Mouse (Mus musculus) left cerebral cortex, adult 18-20 months (tissue): ENCODE data around the gene Podn. TPM values are rescaled to one million over a fixed set of nuclear protein-coding genes. Genes with fewer than 3 reads are reported as not detected.

Experiments
- DNase-seq, 2 experiments: peaks; one replicate each; pipeline ENCODE4 v3.0.0; 2021 to 2022; ENCODE audit warnings: low spot score in 2 of 2, mixed read lengths in 1 of 2
- total RNA-seq, 2 experiments: library from RNA; stranded (reverse); gene quantifications; 2 replicates each; pipeline ENCODE4 v1.2.3; 2021

Podn gene
- total RNA-seq, 2 experiments from 2014 or later: 8.2 to 9.3 TPM

DNA sequence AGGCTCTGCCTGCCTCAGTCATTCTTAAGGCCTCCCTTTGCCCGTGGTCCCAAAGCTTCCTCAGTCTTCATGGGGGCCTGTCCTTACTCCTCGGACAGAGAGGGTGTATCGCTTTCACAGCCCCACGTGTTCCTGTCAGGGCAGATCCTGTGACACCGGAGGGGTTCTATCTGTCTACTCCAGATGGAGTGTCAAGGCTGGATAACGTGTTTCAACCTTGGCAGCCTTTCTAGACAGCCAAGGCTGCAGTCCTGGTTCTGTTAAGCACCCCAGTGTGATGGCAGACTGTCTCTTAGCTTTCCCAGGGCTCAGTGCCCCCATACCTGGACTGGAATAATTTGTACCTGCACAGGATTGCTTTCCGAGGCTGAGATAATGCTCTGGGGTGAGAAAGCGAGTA is 87.7 kb downstream of the Podn start:
- no peak for DNase-seq

DNA sequence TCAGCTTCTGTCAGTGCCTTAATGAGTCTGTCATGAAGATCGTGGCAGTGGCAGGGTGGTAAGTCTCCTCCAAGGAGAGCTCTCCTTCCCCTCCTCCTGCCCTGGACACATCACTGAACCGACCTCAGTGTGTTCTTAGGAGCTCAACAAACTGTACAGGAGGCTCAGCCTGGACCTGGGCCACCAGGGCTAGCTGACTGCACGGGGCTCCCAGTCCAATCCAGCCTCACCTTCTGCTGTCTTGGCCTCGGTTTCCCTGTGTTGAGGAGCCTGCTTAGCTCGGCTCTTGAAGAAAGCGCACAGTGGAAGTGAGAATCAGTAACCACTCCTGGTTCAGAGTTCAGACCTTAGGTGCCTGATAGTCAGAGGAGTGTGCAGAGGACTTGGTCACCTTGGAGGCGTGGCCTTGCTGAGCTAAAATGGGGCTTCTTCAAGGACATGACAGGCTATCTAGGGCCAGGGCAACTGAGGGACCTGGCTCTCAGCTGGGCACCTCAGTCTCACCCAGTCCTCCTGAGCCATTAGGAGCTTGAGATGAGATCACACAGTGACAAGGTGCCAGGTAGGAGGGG is 88.6 kb downstream of the Podn start:
- no peak for DNase-seq

DNA sequence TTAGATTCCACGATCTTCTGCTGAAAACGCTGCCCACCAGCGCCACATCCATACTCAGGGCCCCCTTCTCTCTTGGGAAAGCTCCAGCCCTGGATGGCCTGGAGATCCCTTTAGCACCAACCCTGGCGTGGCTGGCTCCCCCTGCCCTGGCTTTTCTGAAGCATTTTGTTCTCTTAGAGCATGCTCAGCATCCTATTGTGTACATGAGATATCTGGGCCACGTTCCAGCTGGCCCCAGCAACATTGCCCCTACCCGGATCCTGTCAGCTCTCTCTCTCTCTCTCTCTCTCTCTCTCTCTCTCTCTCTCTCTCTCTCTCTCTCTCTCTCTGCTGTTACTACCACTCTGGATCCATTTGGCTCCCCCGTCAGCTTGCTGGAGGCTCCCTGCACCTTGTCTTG is 90.9 kb downstream of the Podn start:
- no peak for DNase-seq

DNA sequence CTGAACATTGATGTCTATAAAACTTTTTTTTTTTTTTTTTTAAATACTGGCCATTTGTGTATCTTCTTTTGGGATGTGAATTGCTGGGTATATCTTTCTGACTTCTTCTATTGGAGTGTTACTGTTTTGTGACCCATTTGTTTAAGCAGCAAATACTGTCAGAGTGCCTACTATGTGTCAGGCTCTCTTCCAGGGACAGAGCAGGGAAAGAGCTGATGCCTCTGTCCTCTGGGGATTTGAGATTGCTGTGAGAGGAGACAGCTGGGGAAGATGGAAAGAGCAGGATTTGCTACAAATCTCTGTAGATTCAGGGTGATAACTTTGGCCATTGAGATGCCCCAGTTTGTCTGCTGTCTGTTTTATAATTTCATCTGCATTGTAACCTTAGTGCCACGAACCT is 96.9 kb downstream of the Podn start:
- no peak for DNase-seq

DNA sequence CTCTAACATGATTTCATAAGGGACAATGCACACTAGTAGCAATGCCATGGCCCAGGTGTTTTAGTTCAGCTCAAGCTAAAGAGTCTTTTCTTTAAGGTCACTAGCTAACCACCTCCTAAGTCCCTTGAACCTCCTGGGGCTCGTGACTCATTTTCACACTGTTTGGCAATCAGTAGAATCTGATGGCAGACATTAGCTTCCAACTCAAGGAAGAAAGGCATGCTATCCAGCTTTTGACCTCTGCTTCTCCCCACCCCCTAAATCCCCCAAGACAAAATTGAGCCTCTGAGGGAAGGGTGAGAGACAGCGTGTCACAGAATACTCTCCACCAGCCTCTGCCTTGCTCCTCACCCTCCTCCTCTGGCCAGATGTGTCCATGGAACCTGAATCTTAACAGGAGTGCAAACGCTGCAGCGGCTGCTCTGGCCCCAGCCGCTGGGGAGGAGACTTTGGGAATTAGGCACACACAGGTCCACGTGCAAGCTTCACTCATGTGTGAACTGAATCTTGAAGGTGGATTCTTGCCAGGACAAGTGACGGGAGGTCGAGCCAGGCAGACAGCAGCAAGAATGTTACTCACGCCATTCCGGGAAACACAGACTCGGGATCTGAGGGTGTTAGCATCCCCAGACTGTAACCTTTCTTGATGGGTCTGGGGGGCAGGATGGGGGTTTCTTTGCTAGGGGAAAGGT is 97.5 kb downstream of the Podn start:
- DNase-seq: no peak

DNA sequence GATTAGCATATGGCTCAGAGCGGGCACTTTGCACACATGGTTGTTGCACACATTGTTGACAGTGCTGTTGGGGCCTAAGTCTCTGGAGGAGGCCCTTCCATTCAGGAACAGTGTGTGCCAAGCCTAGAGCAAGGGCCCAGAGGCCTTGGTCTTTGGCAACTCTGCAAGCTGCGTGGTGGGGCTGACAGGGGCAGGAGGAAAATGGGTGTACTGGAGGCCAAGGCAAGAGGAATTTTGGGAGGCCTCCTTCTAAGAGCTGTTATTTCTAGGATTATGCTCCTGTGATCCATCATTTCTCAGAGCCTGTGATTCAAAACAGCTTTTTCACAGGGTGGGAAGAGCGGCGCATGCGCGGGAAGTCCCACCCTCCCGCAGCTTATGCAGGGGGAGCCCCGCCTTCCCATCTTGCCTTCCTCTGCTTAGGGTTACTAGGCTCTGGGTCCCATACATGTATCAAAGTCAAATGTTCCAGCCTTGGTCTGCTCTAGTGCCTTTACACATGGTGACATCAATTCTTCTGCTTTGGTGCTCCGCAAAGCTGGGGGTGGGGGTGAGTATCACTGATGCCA is 99.7 kb downstream of the Podn start:
- DNase-seq: no peak

DNA sequence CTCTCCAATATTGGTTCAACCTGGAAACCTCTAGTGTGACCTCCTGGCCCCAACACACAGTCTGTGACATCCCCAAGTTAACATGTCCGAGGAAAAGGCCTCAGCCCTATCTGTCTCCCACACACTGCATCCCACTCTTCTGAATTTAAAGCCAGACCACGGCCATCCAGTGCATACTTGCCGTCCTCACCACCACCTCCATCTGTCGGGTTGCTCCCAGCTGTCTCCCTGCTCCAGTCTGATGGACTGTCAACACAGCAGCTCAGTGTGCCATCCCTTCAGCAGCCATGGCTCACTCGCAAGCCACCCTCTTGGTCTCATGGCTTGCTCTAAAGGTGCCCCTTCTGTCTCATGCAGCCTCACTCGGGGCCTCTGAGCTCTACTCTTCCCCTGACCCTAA is 100.5 kb downstream of the Podn start:
- no peak for DNase-seq

DNA sequence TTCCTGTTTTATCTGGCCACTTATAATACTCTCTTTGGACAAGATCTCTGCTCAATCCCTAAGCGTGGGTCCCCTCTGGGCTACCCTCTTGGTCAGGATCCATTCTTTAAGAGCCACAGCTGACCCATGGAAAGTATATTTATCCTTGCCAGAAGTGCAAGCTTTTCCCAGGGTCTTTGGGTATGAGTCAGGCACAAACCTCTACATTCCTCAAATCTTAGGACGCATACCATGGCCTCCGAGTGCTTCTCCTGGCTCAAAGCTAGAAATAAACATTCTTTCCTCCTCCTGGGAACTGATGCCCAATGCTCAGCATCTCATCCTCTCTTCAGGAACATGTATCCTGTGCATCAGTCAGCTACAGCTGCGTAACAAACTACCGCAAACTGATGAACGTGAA is 101.2 kb downstream of the Podn start:
- no peak for DNase-seq

DNA sequence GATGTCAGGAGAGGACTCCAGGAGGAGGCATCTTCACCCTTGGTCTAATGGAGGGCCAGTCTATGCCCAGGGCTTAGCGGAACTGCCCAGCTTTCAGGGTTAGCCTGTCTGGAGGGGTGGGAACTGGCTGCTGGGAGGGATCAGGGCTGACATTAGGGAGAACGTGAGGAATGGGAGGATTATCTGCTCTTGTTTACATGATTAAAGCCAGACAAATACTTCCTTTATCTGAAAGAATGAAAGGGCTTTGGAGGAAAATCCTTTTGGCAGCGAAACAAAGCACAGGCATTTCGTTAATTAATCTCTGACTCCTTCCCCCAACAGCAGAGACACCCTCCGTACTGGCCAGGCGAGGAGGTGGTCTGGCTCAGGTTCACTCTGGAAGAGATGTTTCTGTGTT is 104.4 kb downstream of the Podn start:
- no peak for DNase-seq

DNA sequence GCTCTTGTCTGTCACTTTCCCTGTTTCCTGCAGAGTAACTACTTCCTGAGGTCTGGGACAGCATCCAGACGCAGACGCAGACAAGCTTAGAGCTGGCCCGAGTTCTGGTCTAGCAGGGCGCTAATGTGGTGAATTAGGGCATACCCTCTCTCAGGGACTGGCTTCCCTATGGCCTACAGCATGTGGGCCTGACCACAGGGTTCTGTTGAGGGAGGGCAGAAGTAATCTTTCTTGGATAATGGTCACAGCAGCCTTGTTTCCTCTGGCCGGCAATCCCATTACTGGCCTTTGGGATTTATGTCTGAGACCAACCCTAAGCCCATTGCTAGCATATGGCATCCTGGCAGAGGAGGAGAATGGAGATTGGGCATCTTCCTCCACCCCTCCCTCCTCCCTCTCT is 105.4 kb downstream of the Podn start:
- no peak for DNase-seq

DNA sequence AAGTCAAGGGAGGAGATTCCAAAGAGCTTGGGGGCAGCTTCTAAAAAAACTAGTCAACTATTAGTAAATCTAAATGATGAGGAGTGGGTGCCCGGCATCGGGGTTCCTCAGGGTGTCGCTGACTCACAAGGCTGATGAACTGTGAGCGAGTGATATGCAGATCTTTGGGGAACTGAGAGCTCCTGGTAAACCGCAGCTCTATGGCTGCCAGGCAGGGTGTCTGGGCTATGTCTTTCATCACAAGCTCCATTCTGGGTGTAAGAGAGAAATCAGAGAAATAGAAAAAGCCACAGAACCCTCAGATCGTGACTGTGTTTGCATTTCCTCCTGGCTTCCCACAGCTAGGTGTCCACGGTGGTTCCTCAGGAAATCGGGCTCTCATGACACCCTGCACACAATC is 107.3 kb downstream of the Podn start:
- no peak for DNase-seq

DNA sequence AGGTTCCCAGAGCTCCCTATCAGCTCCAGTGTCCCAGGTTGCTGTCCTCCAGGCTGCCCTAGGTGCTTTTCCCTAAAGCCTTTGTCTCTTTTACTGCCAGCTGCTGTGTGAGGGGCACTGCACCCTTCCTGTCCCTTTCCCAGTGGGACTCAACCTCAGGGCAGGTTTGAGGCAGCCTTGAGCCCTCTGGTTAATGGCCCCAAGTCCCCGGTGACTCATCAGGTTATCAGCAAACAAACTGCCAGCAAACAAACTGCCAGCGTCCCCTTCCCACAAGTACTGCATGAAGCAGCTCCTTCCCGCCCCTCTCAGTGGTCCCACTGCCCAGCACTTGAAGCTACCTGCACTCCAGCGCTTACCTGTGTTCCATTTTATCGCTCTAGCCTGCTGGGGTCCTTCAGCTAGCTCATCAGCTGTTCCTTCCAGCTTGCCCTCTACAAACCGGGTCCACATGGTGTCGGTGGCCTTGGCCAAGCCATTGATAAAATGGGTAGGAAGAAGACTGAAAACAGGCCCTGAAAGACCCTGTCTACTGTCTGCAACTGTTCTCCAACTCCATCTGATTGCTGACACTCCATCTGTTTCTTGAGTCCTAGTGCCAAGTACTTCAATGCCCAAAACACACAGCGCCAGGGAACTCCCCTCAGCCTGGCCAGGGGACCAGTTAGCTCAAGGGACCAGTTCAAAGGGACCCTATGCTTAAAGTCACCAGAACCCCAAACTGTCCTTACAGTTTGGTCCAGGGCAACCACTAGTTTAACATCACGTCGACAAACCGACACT is 109.7 kb downstream of the Podn start:
- no peak for DNase-seq

DNA sequence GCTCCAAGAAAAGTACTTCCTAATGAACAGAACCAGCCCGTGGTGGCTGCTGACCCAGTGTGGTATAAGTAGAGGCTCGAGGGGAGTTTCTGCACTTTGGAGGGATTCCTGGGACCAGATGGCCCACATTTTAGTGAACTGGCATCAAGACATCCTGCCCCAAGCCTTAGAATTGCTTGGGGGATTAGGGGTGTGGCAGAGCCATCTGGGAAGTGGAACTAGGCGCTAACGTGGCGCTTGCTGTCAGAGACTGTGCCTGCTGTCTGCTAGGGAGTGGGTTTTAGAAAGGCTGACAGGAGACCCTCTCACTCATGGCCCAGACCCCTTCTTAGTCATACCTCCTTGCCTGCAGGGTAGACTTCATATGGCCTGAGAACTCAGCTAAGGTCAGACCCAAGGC is 110.4 kb downstream of the Podn start:
- DNase-seq: no peak

DNA sequence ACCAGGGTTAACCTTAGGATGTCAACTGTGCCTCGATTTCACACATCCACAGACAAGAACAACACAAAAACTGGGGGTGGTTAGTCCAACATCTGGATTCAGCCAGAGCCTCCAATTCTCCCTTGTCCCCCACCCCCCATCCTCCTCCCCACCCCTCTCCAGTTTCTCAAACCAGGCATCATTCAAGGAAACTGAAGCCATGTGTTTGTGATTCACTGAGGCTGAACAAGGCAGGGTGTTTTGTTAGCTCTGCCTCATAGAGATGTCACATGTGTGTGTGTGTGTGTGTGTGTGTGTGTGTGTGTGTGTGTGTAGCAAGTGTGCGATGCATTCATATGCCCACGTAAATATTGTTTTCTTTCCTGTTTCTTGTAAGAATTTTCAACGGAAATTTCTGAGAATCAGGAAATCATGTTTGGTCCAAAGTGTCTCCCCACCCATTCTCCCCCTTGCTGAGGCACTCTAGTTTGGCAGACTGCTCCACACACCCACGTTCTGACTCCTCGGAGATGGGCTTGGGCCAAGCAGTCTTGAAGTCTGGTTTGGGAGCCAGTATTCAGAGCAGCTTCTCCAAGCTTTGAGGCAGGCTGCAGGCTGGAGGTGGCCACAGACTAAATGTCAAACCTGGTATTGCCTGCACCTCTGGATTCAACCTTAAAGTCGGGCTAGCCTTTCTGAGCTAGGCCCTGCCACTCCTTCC is 111.8 kb downstream of the Podn start:
- peak; percentile 76 to 87 for DNase-seq

DNA sequence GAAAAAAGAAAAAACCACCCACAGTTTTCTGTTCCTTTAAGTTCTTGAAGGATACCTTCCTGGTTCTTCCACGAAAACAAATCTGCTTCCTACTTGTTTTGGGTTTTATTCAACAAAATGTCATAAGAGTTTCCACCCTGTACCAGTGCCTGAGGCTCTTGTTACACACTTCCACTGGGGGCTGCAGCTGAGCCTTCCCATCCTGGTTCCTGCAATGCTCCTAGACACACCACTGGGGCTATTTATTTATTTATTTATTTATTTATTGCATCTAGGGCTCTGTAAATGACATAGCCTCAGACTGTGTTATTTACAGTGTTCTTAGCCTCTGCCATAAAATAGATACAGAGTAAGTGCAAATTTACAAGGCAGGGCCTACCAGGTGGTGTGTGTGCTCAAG is 112.5 kb downstream of the Podn start:
- no peak for DNase-seq

DNA sequence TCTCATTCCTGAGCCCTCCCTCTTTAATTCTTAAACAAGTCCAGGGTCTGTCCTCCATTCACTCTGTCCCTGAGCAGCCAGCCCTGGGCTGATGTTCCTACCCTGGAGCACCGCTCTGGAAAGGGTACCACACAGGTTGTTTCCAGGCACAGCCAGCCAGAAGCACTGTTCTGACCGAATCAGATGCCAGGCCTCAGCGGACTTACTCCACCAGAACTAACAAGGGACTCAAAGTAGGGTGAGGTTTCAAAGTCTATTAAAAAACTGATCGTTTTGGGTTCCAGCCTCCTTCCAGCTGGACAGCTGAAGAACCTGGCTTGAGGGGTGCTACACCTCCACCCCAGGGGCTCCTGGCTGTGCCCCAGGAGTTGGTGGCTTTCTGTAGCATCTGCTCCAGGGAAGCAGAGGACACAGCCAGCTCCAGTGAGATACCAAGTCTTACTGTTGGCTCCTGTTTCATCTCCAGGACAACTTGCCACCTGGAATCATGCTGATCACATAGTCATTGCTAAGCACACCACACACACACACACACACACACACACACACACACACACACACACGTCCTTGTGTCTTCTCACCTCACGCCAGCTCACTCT is 116.1 kb downstream of the Podn start:
- DNase-seq: no peak

DNA sequence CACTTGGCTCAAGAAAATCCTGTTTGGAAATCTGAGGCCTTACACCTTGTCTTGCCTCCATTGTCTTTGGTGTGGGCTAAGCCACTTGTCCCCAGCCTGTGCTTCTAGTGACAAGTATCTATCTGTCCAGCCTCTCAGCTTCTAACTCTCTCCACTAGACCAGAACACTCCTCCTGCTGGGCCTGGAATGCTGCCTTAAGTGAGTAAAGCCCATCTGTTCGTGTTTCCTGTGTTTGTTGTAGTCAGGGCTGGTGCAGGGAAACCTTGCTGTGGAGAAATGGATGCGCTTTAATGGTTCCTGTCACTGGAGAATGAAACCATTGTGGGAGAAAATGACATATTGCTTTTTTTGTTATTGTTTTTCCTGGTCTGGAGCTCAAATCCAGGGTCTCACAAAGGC is 116.7 kb downstream of the Podn start:
- peak; percentile 47 to 52 for DNase-seq

DNA sequence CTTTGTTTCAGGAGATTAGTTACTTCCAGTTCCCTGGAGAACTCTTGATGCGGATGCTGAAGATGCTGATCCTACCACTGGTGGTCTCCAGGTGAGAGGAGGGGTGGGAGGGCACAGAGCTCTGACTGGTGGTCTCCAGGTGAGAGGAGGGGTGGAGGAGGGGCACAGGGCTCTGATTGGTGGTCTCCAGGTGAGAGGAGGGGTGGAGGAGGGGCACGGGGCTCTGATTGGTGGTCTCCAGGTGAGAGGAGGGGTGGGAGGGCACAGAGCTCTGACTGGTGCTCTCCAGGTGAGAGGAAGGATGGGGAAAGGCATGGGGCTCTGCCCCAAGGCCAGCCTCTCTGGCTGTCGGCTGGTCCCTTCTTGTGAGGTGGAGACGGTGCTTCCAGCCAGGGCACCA is 118.7 kb downstream of the Podn start:
- no peak for DNase-seq

DNA sequence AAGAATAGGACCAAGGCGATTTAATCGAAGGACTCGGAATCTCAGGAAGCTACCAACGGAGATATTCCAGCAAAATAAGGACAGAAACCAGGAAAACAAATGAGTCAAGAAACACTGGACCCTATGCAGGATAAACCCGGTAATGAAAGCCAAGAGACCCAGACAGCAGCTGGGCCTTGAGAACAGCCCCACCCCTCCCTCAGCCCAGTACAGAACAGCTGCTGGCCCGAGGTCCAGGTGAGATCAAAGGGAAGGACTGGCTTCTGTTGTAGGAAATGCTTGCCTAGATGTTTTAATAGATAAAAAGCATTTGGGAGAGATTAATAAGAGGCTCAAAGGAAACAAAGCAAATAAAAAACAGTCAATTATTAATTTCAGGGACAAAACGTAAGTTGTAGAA is 121.2 kb downstream of the Podn start:
- DNase-seq: no peak

DNA sequence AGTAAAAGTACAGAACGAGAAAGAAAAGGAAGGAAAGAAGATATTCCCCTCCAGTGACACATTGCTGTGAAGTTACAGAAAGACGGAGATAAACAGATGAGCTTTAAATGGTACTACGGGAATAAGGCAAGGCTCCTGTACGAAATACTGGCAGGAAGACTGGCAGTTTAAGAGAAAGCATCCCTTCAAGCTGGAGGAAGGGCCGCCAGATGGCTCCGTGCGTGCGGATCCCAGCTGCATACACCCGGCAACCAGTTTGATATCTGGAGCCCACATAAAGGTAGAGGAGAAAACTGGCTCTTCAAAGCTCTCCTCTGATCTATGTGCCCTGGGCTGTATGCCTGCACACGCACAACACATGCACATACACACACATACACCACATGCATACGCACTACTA is 121.7 kb downstream of the Podn start:
- DNase-seq: no peak

DNA sequence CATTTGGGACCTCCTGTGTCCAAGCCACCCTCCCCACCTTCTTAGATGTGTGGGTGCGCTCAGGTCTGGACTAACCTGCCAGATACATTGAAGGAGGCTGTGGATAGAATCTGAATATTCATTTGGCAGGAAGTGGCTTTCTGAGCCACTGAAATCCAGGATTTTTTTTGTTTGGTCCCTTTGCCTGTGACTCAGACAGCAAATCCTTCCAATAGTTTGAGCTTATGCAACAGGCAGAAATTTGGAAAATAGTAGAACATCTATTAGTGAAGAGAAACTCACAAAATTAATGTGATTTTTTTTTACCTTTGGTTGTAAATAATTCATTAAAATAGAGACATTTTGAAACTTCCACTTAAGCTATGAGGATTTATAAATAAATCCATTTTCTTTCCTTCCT is 125.1 kb downstream of the Podn start:
- DNase-seq: no peak
